Mouse (Mus musculus): ENCODE measurements around the gene Phlpp2.

- no peak for TF ChIP-seq HCFC1 (IDR thresholded peaks at IDR 0.05; ENCODE audit: borderline replicate concordance, insufficient read depth, low read length)
- no peak for TF ChIP-seq CHD2 (IDR thresholded peaks at IDR 0.05; ENCODE audit: low read depth, low read length)
- TF ChIP-seq ZC3H11A (IDR thresholded peaks at IDR 0.05; ENCODE audit: borderline replicate concordance, low read depth, low read length) = no peak
Measured at GRCm38 (mm10) chr8:109972901-109973300, 104.6 kb downstream of the Phlpp2 start.

Data from ES-E14 (cell line).